Mouse (Mus musculus): ENCODE results near the gene Ptpn13.

The Ptpn13 gene

GRCm38 (mm10) chr5:103447806-103448416 is 22.9 kb downstream of the Ptpn13 start:
- in situ Hi-C loops (cut with MboI; ENCODE audit: low pct_unique_long_range_greater_than_20kb in 1 of 2, low sequenced_read_pairs in 2 of 2, unreplicated experiment in 1 of 2), result no loop called here

- in situ Hi-C loops (cut with MboI; ENCODE audit: low pct_unique_long_range_greater_than_20kb in 1 of 2, low sequenced_read_pairs in 2 of 2, unreplicated experiment in 1 of 2), result no loop called here
Measured at GRCm38 (mm10) chr5:103448470-103448869, 23.5 kb downstream of the Ptpn13 start.

GRCm38 (mm10) chr5:103450663-103451062 is 25.7 kb downstream of the Ptpn13 start:
- in situ Hi-C loops (cut with MboI; ENCODE audit: low pct_unique_long_range_greater_than_20kb in 1 of 2, low sequenced_read_pairs in 2 of 2, unreplicated experiment in 1 of 2), result no loop called here

GRCm38 (mm10) chr5:103453361-103454140 is 28.6 kb downstream of the Ptpn13 start:
- in situ Hi-C loops (cut with MboI; ENCODE audit: low pct_unique_long_range_greater_than_20kb in 1 of 2, low sequenced_read_pairs in 2 of 2, unreplicated experiment in 1 of 2), result no loop called here

GRCm38 (mm10) chr5:103456794-103457193 is 31.8 kb downstream of the Ptpn13 start:
- in situ Hi-C loops (cut with MboI; ENCODE audit: low pct_unique_long_range_greater_than_20kb in 1 of 2, low sequenced_read_pairs in 2 of 2, unreplicated experiment in 1 of 2), result no loop called here

GRCm38 (mm10) chr5:103458411-103458810 is 33.4 kb downstream of the Ptpn13 start:
- in situ Hi-C loops (cut with MboI; ENCODE audit: low pct_unique_long_range_greater_than_20kb in 1 of 2, low sequenced_read_pairs in 2 of 2, unreplicated experiment in 1 of 2), result no loop called here

- in situ Hi-C loops (cut with MboI; ENCODE audit: low pct_unique_long_range_greater_than_20kb in 1 of 2, low sequenced_read_pairs in 2 of 2, unreplicated experiment in 1 of 2), result no loop called here
Measured at GRCm38 (mm10) chr5:103458959-103459675, 34.1 kb downstream of the Ptpn13 start.

- in situ Hi-C loops (cut with MboI; ENCODE audit: low pct_unique_long_range_greater_than_20kb in 1 of 2, low sequenced_read_pairs in 2 of 2, unreplicated experiment in 1 of 2), result no loop called here
Measured at GRCm38 (mm10) chr5:103460903-103461302, 35.9 kb downstream of the Ptpn13 start.

GRCm38 (mm10) chr5:103463661-103464219 is 38.7 kb downstream of the Ptpn13 start:
- in situ Hi-C loops (cut with MboI; ENCODE audit: low pct_unique_long_range_greater_than_20kb in 1 of 2, low sequenced_read_pairs in 2 of 2, unreplicated experiment in 1 of 2), result no loop called here

- in situ Hi-C loops (cut with MboI; ENCODE audit: low pct_unique_long_range_greater_than_20kb in 1 of 2, low sequenced_read_pairs in 2 of 2, unreplicated experiment in 1 of 2), result no loop called here
Measured at GRCm38 (mm10) chr5:103464329-103464728, 39.3 kb downstream of the Ptpn13 start.

- in situ Hi-C loops (cut with MboI; ENCODE audit: low pct_unique_long_range_greater_than_20kb in 1 of 2, low sequenced_read_pairs in 2 of 2, unreplicated experiment in 1 of 2), result no loop called here
Measured at GRCm38 (mm10) chr5:103464771-103465170, 39.8 kb downstream of the Ptpn13 start.

- in situ Hi-C loops (cut with MboI; ENCODE audit: low pct_unique_long_range_greater_than_20kb in 1 of 2, low sequenced_read_pairs in 2 of 2, unreplicated experiment in 1 of 2), result no loop called here
Measured at GRCm38 (mm10) chr5:103472670-103473069, 47.7 kb downstream of the Ptpn13 start.

- in situ Hi-C loops (cut with MboI; ENCODE audit: low pct_unique_long_range_greater_than_20kb in 1 of 2, low sequenced_read_pairs in 2 of 2, unreplicated experiment in 1 of 2), result no loop called here
Measured at GRCm38 (mm10) chr5:103473467-103474096, 48.6 kb downstream of the Ptpn13 start.

GRCm38 (mm10) chr5:103474259-103474658 is 49.3 kb downstream of the Ptpn13 start:
- in situ Hi-C loops (cut with MboI; ENCODE audit: low pct_unique_long_range_greater_than_20kb in 1 of 2, low sequenced_read_pairs in 2 of 2, unreplicated experiment in 1 of 2), result no loop called here

- in situ Hi-C loops (cut with MboI; ENCODE audit: low pct_unique_long_range_greater_than_20kb in 1 of 2, low sequenced_read_pairs in 2 of 2, unreplicated experiment in 1 of 2), result no loop called here
Measured at GRCm38 (mm10) chr5:103475503-103475902, 50.5 kb downstream of the Ptpn13 start.

GRCm38 (mm10) chr5:103479503-103479902 is 54.5 kb downstream of the Ptpn13 start:
- in situ Hi-C loops (cut with MboI; ENCODE audit: low pct_unique_long_range_greater_than_20kb in 1 of 2, low sequenced_read_pairs in 2 of 2, unreplicated experiment in 1 of 2), result no loop called here

GRCm38 (mm10) chr5:103481222-103481621 is 56.2 kb downstream of the Ptpn13 start:
- in situ Hi-C loops (cut with MboI; ENCODE audit: low pct_unique_long_range_greater_than_20kb in 1 of 2, low sequenced_read_pairs in 2 of 2, unreplicated experiment in 1 of 2), result no loop called here

- in situ Hi-C loops (cut with MboI; ENCODE audit: low pct_unique_long_range_greater_than_20kb in 1 of 2, low sequenced_read_pairs in 2 of 2, unreplicated experiment in 1 of 2), result no loop called here
Measured at GRCm38 (mm10) chr5:103487001-103487400, 62.0 kb downstream of the Ptpn13 start.

- in situ Hi-C loops (cut with MboI; ENCODE audit: low pct_unique_long_range_greater_than_20kb in 1 of 2, low sequenced_read_pairs in 2 of 2, unreplicated experiment in 1 of 2), result no loop called here
Measured at GRCm38 (mm10) chr5:103490964-103491363, 66.0 kb downstream of the Ptpn13 start.

All from mouse embryonic stem cell (cell line).